Mouse (Mus musculus): ENCODE measurements around the gene Abi1. TPM values are rescaled to one million over a fixed set of nuclear protein-coding genes. Genes with fewer than 3 reads are reported as not detected.
"Not testable (repeated sequence)": the region's sequence is repeated elsewhere in the genome, so short reads cannot be mapped to it uniquely, and the experiment has no call there.

Gene Abi1
- polyA plus RNA-seq, 1 experiment from 2014 or later: 45.7 TPM

GRCm38 (mm10) chr2:23026379-23026778 is 13.7 kb downstream of the Abi1 start:
- Histone ChIP-seq H3K36me3 (no peaks in the 10 kb centered on the region), H3K4me3 (no peak overlapping the region), H3K27me3 (no peaks in the 10 kb centered on the region), H3K4me1 (peaks cover 11% of the 10 kb centered on the region; the same call in 1 of the 2 replicates), H3K9me3 (peaks cover 3% of the 10 kb centered on the region; the same call in 1 of the 2 replicates), H3K4me2 (replicated peaks) (no peak overlapping the region), H3K9ac (replicated peaks) (no peak overlapping the region), H3K27ac (replicated peaks) (no peak overlapping the region)
- ATAC-seq (ENCODE audit: low FRiP score, low read depth): no peak
- WGBS: 100% methylated on average over 1 of the region's 1 CpGs

DNA sequence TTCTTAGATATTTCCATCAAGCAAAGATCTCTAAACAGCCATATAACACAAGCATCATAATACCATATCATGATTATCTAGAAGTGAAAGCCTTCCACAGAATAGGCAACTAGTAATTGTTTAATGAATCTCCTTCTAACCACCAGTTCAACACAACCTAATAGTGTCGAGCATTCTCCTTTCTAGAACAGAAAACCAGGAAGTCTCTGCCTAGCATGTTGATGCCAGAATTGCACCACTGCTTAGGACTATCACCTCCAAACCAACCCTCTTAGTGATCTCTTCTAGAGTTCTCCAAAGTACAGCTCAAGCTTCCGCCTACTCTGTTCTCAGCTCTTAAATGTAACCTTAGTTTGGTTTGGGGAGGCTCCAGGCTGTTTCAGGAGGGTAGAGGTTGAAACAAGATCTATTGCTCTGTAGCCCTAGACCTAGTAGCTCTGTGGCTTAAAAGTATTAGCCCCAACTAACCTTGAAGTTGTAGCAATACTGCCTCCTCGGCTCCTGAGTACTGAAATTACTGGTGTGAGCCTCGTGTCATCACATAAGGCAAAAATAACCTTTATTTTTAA is 16.2 kb downstream of the Abi1 start:
- no peak for ATAC-seq (ENCODE audit: low FRiP score, low read depth)
- Histone ChIP-seq H3K9me3 (no peaks in the 10 kb centered on the region), H3K4me2 (replicated peaks) (no peak overlapping the region), H3K27ac (replicated peaks) (no peak overlapping the region), H3K27me3 (no peaks in the 10 kb centered on the region), H3K4me1 (peaks cover 11% of the 10 kb centered on the region; the same call in 1 of the 2 replicates), H3K4me3 (no peak overlapping the region), H3K9ac (replicated peaks) (no peak overlapping the region), H3K36me3 (no peaks in the 10 kb centered on the region)
- WGBS: 94% methylated on average over 4 of the region's 4 CpGs

- H3K4me2 ChIP-seq (replicated peaks): no peak overlapping the region
- H3K27ac ChIP-seq (replicated peaks): no peak overlapping the region
- WGBS: 94% methylated on average over 3 of the region's 3 CpGs
- H3K27me3 ChIP-seq: no peaks in the 10 kb centered on the region
- H3K9me3 ChIP-seq: no peaks in the 10 kb centered on the region
- no peak overlapping the region for H3K9ac ChIP-seq (replicated peaks)
- H3K36me3 ChIP-seq: no peaks in the 10 kb centered on the region
- H3K4me1 ChIP-seq: peaks cover 11% of the 10 kb centered on the region; the same call in 1 of the 2 replicates
- ATAC-seq (ENCODE audit: low FRiP score, low read depth): no peak
- H3K4me3 ChIP-seq: no peak overlapping the region
These were observed 17.0 kb downstream of the Abi1 start for GRCm38 (mm10) chr2:23023023-23023422.

DNA sequence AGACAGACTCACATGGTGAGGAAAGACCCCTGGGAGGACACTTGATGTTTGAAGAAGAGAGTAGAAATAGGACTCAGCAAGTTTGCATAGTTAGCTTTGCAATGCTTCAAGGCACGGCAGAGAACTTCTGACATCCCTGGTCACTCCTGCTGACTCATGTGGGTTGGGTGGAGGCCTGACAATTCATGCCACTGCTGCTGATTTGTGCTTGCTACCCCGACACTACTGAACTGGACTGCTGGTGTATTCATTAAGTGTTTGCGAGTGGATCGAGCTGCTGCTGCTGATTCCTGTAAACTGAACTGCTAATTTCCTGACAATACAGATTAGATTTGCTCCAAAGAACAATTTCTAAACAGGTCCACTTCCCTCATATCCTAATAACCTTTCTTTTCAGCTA is 18.3 kb downstream of the Abi1 start:
- 66% methylated on average over 4 of the region's 4 CpGs for WGBS
- H3K4me3 ChIP-seq: no peak overlapping the region
- no peak overlapping the region for H3K4me2 ChIP-seq (replicated peaks)

DNA sequence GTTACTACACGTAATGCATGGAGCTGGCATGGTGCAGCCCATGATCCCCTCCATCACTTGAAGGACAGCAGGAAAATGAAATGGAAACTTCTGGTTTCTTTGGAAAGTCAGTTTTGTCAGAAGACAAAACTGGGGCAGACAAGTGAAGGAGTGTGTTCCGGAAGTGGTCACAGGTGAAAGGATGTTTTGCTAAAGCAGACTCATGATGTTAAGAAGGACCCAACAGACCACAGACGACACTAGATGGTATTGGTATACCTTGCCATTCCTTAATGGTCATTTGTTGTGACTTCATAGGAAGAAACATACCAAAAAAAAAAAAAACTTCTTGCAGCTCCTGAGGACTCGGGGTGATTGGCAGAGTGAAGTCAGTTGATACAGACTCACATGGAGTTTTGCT is 18.7 kb downstream of the Abi1 start:
- no peak overlapping the region for H3K4me3 ChIP-seq
- 95% methylated on average over 4 of the region's 4 CpGs for WGBS
- ATAC-seq (ENCODE audit: low FRiP score, low read depth): no peak
- H3K27me3 ChIP-seq: no peaks in the 10 kb centered on the region
- no peak overlapping the region for H3K9ac ChIP-seq (replicated peaks)
- H3K36me3 ChIP-seq: no peaks in the 10 kb centered on the region
- H3K27ac ChIP-seq (replicated peaks): no peak overlapping the region
- no peak overlapping the region for H3K4me2 ChIP-seq (replicated peaks)
- peaks cover 11% of the 10 kb centered on the region; the same call in 1 of the 2 replicates for H3K4me1 ChIP-seq
- H3K9me3 ChIP-seq: no peaks in the 10 kb centered on the region

More for the DNA sequence above, 18.3 kb downstream of the Abi1 start:
- Histone ChIP-seq H3K4me1 (peaks cover 11% of the 10 kb centered on the region; the same call in 1 of the 2 replicates), H3K9me3 (no peaks in the 10 kb centered on the region), H3K27ac (replicated peaks) (no peak overlapping the region), H3K36me3 (no peaks in the 10 kb centered on the region), H3K9ac (replicated peaks) (no peak overlapping the region), H3K27me3 (no peaks in the 10 kb centered on the region)
- no peak for ATAC-seq (ENCODE audit: low FRiP score, low read depth)

- Histone ChIP-seq H3K9me3 (no peaks in the 10 kb centered on the region), H3K27me3 (no peaks in the 10 kb centered on the region), H3K4me2 (replicated peaks) (no peak overlapping the region), H3K27ac (replicated peaks) (no peak overlapping the region), H3K4me1 (peaks cover 11% of the 10 kb centered on the region; the same call in 1 of the 2 replicates), H3K36me3 (no peaks in the 10 kb centered on the region), H3K9ac (replicated peaks) (no peak overlapping the region), H3K4me3 (no peak overlapping the region)
- WGBS: 94% methylated on average over 2 of the region's 2 CpGs
- no peak for ATAC-seq (ENCODE audit: low FRiP score, low read depth)
These were observed 20.9 kb downstream of the Abi1 start for GRCm38 (mm10) chr2:23019170-23019569.

GRCm38 (mm10) chr2:23016121-23016520 is 23.9 kb downstream of the Abi1 start:
- 76% methylated on average over 3 of the region's 3 CpGs for WGBS
- Histone ChIP-seq H3K27me3 (no peaks in the 10 kb centered on the region), H3K9me3 (no peaks in the 10 kb centered on the region), H3K4me3 (no peak overlapping the region), H3K9ac (replicated peaks) (no peak overlapping the region), H3K36me3 (no peaks in the 10 kb centered on the region), H3K4me1 (no peaks in the 10 kb centered on the region), H3K27ac (replicated peaks) (no peak overlapping the region), H3K4me2 (replicated peaks) (no peak overlapping the region)
- no peak for ATAC-seq (ENCODE audit: low FRiP score, low read depth)

DNA sequence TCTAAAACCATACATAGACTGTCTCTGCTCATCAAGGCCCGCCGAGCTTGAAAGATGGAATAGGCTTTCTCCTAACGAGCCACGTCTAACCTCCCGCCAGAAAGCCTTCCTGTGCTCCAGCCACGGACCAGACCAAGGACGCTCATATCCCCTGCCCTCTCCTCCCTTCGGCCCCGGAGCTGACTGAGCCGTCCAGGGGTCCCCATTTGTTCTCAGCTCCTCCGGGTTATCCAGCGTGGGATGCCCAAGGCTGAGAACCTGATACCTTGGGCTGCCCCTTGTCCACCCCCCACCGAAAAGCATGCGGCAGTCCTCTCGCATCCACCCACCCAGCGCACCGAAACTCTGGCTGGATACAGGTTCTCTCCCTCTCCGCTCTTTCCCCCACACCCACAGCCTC is 24.7 kb downstream of the Abi1 start:
- Histone ChIP-seq H3K4me2 (replicated peaks) (no peak overlapping the region), H3K9me3 (no peaks in the 10 kb centered on the region), H3K27me3 (no peaks in the 10 kb centered on the region), H3K27ac (replicated peaks) (no peak overlapping the region), H3K36me3 (no peaks in the 10 kb centered on the region), H3K4me3 (no peak overlapping the region), H3K9ac (replicated peaks) (no peak overlapping the region), H3K4me1 (no peaks in the 10 kb centered on the region)
- no peak for ATAC-seq (ENCODE audit: low FRiP score, low read depth)
- 52% methylated on average over 18 of the region's 18 CpGs for WGBS

GRCm38 (mm10) chr2:23014935-23015334 is 25.1 kb downstream of the Abi1 start:
- not testable (repeated sequence) for H3K4me3 ChIP-seq; H3K27ac ChIP-seq (replicated peaks); H3K4me2 ChIP-seq (replicated peaks); ATAC-seq (ENCODE audit: low FRiP score, low read depth); H3K27me3 ChIP-seq; H3K9me3 ChIP-seq; H3K4me1 ChIP-seq; H3K9ac ChIP-seq (replicated peaks); H3K36me3 ChIP-seq
- WGBS: 85% methylated on average over 3 of the region's 3 CpGs

DNA sequence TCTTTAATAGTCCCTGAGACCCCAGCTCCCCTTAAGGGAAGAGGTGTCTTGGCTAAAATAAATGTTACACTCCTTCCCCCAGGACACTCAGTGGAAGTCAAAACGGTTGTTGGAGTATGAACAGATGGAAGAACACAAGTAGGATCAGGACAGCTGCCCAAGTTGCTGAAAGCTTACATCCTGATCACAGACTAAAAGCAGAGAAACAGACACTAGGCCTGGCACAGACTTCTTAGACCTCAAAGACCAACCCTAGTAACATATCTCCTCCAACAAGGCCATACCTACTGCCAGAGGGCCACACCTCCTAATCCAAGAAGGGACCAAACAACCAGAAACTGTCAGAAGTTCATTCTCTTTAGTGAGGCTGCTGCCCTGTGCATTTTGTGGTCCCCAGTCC is 31.8 kb downstream of the Abi1 start:
- WGBS: 93% methylated on average over 1 of the region's 1 CpGs
- ATAC-seq (ENCODE audit: low FRiP score, low read depth): no peak

DNA sequence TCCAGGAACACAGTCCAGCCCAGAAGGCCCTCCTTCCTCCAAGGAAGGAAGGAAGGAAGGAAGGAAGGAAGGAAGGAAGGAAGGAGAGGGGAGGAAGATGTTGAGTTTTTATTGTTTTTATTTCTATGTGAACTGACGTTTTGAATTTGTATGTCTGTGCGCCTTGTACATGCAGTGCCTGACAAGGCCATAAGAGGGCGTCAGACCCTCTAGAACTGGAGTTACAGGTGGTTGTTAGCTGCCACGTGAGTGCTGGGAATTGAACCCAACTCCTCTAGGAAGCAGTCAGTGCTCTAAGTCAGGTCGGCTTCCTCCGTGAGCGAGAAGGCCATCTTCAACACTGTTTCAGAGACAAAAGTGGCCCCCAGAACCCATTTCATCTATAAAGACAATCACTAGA is 32.5 kb downstream of the Abi1 start:
- H3K4me1 ChIP-seq: no peaks in the 10 kb centered on the region
- no peak for ATAC-seq (ENCODE audit: low FRiP score, low read depth)
- H3K4me2 ChIP-seq (replicated peaks): no peak overlapping the region
- no peak overlapping the region for H3K9ac ChIP-seq (replicated peaks)
- H3K27me3 ChIP-seq: no peaks in the 10 kb centered on the region
- no peak overlapping the region for H3K4me3 ChIP-seq
- WGBS: 91% methylated on average over 7 of the region's 7 CpGs
- no peaks in the 10 kb centered on the region for H3K9me3 ChIP-seq
- H3K27ac ChIP-seq (replicated peaks): no peak overlapping the region
- H3K36me3 ChIP-seq: 0 out of 2 replicates have a peak, but pooled peaks cover 3% of the 10 kb centered on the region

More for the DNA sequence above, 31.8 kb downstream of the Abi1 start:
- H3K4me1 ChIP-seq: no peaks in the 10 kb centered on the region
- no peak overlapping the region for H3K27ac ChIP-seq (replicated peaks)
- H3K4me3 ChIP-seq: no peak overlapping the region
- no peaks in the 10 kb centered on the region for H3K9me3 ChIP-seq
- 0 out of 2 replicates have a peak, but pooled peaks cover 3% of the 10 kb centered on the region for H3K36me3 ChIP-seq
- H3K9ac ChIP-seq (replicated peaks): no peak overlapping the region
- no peaks in the 10 kb centered on the region for H3K27me3 ChIP-seq
- H3K4me2 ChIP-seq (replicated peaks): no peak overlapping the region

DNA sequence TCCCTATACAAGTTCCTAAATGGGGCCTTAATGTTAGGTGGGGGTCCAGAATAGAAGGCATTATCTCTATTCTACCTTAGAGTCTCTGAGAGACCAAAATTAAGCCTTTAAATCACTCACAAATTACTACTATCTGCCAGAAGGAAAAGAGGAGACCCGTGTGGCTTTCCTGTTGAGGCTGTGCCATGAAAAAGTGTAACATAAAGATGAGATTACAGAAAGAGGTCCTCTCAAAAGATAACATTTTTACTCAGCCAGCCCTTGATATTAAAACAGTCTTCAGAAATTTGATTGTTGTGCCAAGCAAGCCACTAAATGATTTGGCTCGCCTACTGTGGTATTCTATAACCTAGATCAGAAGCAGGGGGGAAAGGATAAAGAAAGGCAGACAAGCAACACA is 32.9 kb downstream of the Abi1 start:
- Histone ChIP-seq H3K36me3 (0 out of 2 replicates have a peak, but pooled peaks cover 3% of the 10 kb centered on the region), H3K4me2 (replicated peaks) (no peak overlapping the region), H3K27ac (replicated peaks) (no peak overlapping the region), H3K9ac (replicated peaks) (no peak overlapping the region), H3K4me1 (no peaks in the 10 kb centered on the region), H3K4me3 (no peak overlapping the region), H3K27me3 (no peaks in the 10 kb centered on the region), H3K9me3 (no peaks in the 10 kb centered on the region)
- no peak for ATAC-seq (ENCODE audit: low FRiP score, low read depth)
- WGBS: 80% methylated on average over 2 of the region's 2 CpGs

- 0 out of 2 replicates have a peak, but pooled peaks cover 3% of the 10 kb centered on the region for H3K36me3 ChIP-seq
- H3K4me2 ChIP-seq (replicated peaks): no peak overlapping the region
- H3K4me1 ChIP-seq: no peaks in the 10 kb centered on the region
- 81% methylated on average over 6 of the region's 6 CpGs for WGBS
- H3K4me3 ChIP-seq: no peak overlapping the region
- no peak for ATAC-seq (ENCODE audit: low FRiP score, low read depth)
- no peak overlapping the region for H3K27ac ChIP-seq (replicated peaks)
- no peaks in the 10 kb centered on the region for H3K27me3 ChIP-seq
- H3K9me3 ChIP-seq: no peaks in the 10 kb centered on the region
- H3K9ac ChIP-seq (replicated peaks): no peak overlapping the region
These were observed 33.8 kb downstream of the Abi1 start for GRCm38 (mm10) chr2:23006219-23006618.

Measured in midbrain, embryonic 12.5 days (tissue).